Mouse (Mus musculus): ENCODE results near the gene Fzr1.

DNA sequence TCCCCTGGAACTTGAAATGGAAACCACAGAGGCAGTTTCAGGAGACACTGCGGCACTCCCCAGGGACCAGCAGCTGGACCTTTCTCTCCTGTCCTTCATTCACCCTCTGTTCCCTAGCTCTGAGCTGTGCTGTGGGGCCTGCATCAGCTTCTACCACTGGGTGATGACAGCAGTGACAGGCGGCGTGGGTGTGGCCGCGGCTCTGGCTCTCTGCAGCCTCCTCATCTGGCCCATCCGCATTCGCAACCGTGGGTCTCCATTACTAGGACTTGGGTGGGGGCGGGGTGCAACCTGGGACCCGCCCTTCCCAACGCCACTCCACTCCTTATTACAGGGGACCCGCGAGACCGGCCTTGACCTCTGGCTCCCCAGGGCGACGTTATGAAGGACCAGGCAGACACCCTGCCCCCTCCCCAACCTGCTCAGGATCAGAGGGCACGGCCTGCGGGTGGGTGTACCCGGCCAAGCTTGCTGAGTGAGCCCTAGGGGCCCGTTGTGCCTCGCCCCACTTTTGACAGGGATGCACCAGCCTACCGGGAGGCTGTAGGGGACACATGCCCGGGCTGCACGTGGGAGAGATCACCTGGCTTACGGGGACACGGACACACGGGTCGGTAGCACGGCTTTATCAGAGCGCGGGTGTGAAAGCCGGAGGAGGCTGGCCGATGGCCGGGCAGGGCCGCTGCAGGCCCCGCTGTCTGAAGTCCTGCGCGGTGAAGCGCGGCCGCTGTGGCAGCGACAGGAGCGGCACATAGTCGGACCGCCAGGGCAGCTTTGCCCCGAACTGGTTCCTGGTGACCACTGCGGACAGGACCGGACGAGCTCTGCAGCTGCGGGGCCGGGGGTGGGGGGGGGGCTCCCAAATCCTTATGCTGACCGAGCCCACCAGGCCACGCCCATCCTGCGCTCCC, 14.6 kb downstream of the Fzr1 start:
- TF ChIP-seq CTCF (IDR thresholded peaks at IDR 0.05; ENCODE audit: low read depth) (no peak), EP300 (IDR thresholded peaks at IDR 0.05; ENCODE audit: low read depth) (no peak)
